Mouse (Mus musculus): Measurements from ENCODE around the gene Olfr153. TPM values are rescaled to one million over a fixed set of nuclear protein-coding genes. Genes with fewer than 3 reads are reported as not detected.
"Not testable (repeated sequence)": the region's sequence is repeated elsewhere in the genome, so short reads cannot be mapped to it uniquely, and the experiment has no call there.

The Olfr153 gene
- polyA plus RNA-seq (2016; fragmentation: Nextera tagmentation; extraction: Ambion mirVana) = not detected in 2 replicates

DNA sequence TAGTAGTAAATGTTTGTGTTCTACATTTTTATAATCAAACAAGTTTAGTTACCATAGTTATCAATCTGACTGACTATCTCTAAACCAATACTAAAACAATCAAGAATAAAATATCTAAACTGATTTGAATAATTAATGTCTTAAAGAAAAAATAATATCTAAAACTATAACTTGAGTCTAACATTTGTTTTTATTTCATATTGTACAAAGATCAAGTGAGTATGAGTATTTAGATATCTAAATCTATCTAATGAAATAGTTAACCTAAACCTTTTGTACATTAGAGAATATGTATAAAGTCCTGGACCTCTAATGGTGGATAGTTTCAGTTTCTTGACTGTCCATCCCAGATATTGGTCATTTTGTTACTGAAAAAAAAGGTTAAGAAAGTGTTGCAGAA lies at the start of gene Olfr153:
TSS of gene Olfr153 (plus strand) at position 301 of the 400 bp plus-strand sequence.
- no peaks in the 10 kb centered on the region for H3K4me1 ChIP-seq
- no peaks in the 10 kb centered on the region for H3K27me3 ChIP-seq (replicated peaks; ENCODE audit: low read depth, poor library complexity, severe bottlenecking)
- no peaks in the 10 kb centered on the region for H3K36me3 ChIP-seq (replicated peaks)
- no peak for DNase-seq (ENCODE audit: low spot score)
- no peak within 1 kb of the TSS for H3K27ac ChIP-seq (replicated peaks)
- no peak within 1 kb of the TSS for H3K4me3 ChIP-seq
- no peaks in the 10 kb centered on the region for H3K9me3 ChIP-seq

DNA sequence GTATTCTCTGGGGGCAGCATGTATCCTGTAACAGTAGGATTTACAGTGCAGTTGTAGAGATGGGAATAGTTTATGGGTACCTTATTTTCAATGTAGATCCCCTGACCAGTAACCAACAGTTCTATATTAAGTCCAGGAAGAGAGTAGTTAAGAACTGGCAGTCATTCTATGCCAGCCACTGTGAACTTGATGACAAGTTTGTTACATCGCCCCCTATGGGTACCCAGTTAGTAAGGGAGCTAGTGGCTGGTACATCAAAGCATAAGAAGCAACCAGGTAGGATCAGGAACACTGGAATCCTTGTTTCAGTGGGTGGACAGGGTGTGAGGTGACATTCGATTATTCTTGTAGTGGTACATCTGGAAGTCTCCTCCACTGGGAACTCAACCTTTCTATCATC lies 49.3 kb upstream of the Olfr153 start:
- Histone ChIP-seq H3K27me3 (replicated peaks; ENCODE audit: low read depth, poor library complexity, severe bottlenecking) (no peaks in the 10 kb centered on the region), H3K36me3 (replicated peaks) (no peaks in the 10 kb centered on the region), H3K4me1 (no peaks in the 10 kb centered on the region), H3K4me3 (no peak overlapping the region), H3K9me3 (no peaks in the 10 kb centered on the region), H3K27ac (replicated peaks) (no peak overlapping the region)
- WGBS = 80% methylated on average over 2 of the region's 2 CpGs
- DNase-seq (ENCODE audit: low spot score) = no peak

DNA sequence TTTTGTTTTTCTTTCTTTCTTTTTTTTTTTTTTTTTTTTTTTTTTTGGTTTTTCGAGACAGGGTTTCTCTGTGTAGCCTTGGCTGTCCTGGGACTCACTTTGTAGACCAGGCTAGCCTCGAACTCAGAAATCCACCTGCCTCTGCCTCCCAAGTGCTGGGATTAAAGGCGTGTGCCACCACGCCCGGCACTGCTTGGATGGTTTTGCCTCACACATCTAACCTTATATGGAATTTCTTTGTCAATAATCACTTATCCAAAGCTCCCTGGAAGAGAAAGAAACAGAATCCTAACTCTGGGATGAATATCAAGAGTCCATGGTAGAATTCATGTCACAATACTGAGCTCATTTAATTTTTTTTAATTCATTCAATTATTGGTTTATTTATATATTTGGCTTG lies 34.6 kb upstream of the Olfr153 start, which contains the start of gene Pramel7:
TSS of gene Pramel7 (minus strand) at position 101 of the 400 bp plus-strand sequence.
- H3K4me3 ChIP-seq; H3K36me3 ChIP-seq (replicated peaks); H3K4me1 ChIP-seq; H3K27ac ChIP-seq (replicated peaks); H3K27me3 ChIP-seq (replicated peaks; ENCODE audit: low read depth, poor library complexity, severe bottlenecking); H3K9me3 ChIP-seq; DNase-seq (ENCODE audit: low spot score): not testable (repeated sequence)
- 94% methylated on average over 4 of the region's 5 CpGs for WGBS

DNA sequence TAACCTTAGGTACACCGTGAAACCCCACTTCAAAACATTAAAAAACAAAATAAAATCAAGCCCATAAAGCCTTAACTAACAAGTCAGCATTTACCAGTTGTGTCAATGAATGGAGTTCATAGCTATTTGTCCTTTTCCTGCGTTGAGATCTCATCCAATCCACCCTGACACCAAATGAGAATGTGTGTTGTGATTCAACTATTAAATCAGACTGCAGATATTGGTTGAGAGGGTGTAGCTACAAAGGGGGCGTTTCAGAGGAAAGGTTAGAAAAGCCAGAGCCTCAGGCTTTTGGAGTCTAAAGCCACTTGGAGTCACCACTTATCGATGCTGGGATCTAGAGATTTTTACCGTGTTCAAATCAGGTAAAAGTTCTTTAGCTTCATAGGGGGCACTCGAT lies 25.3 kb upstream of the Olfr153 start, which contains the start of gene Pramel6:
TSS of gene Pramel6 (plus strand) at position 301 of the 400 bp plus-strand sequence.
- no peaks in the 10 kb centered on the region for H3K9me3 ChIP-seq
- H3K4me3 ChIP-seq = no peak within 1 kb of the TSS
- no peak for DNase-seq (ENCODE audit: low spot score)
- H3K4me1 ChIP-seq = no peaks in the 10 kb centered on the region
- no peaks in the 10 kb centered on the region for H3K27me3 ChIP-seq (replicated peaks; ENCODE audit: low read depth, poor library complexity, severe bottlenecking)
- WGBS = 92% methylated on average over 6 of the region's 6 CpGs
- no peak within 1 kb of the TSS for H3K27ac ChIP-seq (replicated peaks)
- H3K36me3 ChIP-seq (replicated peaks) = no peaks in the 10 kb centered on the region

DNA sequence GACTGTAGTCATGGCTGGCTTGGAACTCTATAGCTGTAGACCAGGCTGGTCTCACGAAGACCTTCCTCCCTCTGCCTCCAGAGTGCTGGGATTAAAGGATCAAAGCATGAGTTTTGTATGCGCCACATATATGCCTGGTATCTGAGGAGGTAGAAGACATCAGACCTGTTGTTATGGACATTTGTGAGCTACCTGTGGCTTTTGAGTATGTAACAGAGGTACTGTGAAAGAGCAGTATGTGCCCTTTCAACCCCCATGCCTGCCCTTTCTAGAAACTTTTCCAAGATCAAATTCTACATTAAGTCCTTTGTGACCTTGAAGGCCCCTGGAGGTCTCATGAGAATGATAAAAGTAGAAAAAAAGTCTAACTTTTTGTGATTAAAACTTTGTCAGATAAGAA lies 16.6 kb upstream of the Olfr153 start:
- 85% methylated on average over 2 of the region's 2 CpGs for WGBS
- no peak for DNase-seq (ENCODE audit: low spot score)
- H3K27ac ChIP-seq (replicated peaks) = no peak overlapping the region

DNA sequence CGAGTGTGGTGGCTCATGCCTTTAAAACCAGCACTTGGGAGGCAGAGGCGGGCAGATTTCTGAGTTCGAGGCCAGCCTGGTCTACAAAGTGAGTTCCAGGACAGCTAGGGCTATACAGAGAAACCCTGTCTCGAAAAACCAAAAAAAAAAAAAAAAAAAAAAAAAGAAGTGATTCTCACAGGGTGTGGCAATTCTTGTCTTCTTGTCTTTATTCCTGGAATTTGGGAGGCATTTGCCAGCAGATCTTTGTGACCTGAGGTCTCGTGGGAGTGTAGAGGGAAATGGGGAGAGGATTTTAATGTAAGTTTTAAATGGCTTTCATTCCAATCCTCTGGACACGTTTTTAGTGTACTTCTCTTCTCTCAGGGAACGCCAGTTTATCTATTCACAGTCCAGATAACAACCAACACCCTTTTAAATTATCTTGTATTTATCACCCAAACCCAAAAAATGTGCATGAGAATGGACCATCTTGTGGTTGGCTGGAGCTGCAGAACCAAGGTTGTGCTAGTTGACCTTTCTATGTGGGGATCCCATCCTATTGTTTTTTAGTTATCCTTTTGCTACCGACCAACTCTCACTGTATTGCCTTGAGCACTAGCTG lies 16.0 kb upstream of the Olfr153 start:
- no peaks in the 10 kb centered on the region for H3K9me3 ChIP-seq
- H3K36me3 ChIP-seq (replicated peaks) = no peaks in the 10 kb centered on the region
- 83% methylated on average over 8 of the region's 8 CpGs for WGBS
- no peak for DNase-seq (ENCODE audit: low spot score)
- H3K4me3 ChIP-seq = no peak overlapping the region
- H3K27ac ChIP-seq (replicated peaks) = no peak overlapping the region
- H3K27me3 ChIP-seq (replicated peaks; ENCODE audit: low read depth, poor library complexity, severe bottlenecking) = no peaks in the 10 kb centered on the region
- no peaks in the 10 kb centered on the region for H3K4me1 ChIP-seq

More for the DNA sequence above, 16.6 kb upstream of the Olfr153 start:
- Histone ChIP-seq H3K9me3 (no peaks in the 10 kb centered on the region), H3K27me3 (replicated peaks; ENCODE audit: low read depth, poor library complexity, severe bottlenecking) (no peaks in the 10 kb centered on the region), H3K4me1 (no peaks in the 10 kb centered on the region), H3K4me3 (no peak overlapping the region), H3K36me3 (replicated peaks) (no peaks in the 10 kb centered on the region)

DNA sequence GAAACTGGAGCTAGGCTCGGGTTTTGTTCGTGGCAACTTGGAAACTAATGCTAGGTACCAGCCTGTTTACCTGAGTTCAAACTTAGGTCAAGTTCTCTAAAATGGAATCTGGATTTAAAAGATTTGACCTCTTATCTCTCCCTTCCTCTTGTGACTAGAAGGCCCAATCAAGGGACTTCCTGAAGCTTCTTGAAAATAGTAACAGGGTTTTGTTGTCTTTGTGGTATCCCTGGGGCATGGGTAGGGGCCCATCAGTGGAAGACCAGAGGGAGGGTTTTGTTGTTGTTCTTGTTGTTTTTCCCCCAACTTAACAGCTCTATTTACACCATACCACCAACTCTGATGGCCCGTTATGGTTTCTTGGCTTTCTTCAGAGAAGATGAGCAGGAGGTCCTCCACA lies 15.0 kb upstream of the Olfr153 start:
- H3K4me1 ChIP-seq = no peaks in the 10 kb centered on the region
- WGBS = 90% methylated on average over 3 of the region's 3 CpGs
- no peak overlapping the region for H3K4me3 ChIP-seq
- no peak for DNase-seq (ENCODE audit: low spot score)
- no peaks in the 10 kb centered on the region for H3K27me3 ChIP-seq (replicated peaks; ENCODE audit: low read depth, poor library complexity, severe bottlenecking)
- H3K36me3 ChIP-seq (replicated peaks) = no peaks in the 10 kb centered on the region
- no peak overlapping the region for H3K27ac ChIP-seq (replicated peaks)
- H3K9me3 ChIP-seq = no peaks in the 10 kb centered on the region

DNA sequence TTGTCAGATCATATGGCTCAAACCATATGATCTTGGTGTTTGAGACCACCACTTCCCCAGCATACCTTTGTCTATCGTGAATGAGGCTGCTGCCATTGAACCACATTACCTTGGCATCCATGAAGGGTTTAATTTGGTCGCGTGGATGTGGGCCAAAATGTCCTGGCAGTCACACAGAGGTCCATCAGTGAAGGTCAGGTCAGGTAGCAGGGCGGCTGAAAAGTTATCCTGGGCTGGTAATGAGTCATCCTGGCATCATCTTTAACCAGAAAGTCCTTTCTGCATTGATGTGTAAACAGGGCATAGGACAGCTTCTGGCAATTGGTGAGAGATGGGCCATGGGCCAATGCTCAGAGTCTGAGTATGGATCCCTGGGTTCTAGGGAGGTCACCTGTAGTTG lies 10.9 kb upstream of the Olfr153 start:
- H3K9me3 ChIP-seq = no peaks in the 10 kb centered on the region
- no peaks in the 10 kb centered on the region for H3K4me1 ChIP-seq
- no peaks in the 10 kb centered on the region for H3K27me3 ChIP-seq (replicated peaks; ENCODE audit: low read depth, poor library complexity, severe bottlenecking)
- no peak overlapping the region for H3K4me3 ChIP-seq
- DNase-seq (ENCODE audit: low spot score) = no peak
- no peak overlapping the region for H3K27ac ChIP-seq (replicated peaks)
- no peaks in the 10 kb centered on the region for H3K36me3 ChIP-seq (replicated peaks)
- WGBS = 91% methylated on average over 4 of the region's 4 CpGs

DNA sequence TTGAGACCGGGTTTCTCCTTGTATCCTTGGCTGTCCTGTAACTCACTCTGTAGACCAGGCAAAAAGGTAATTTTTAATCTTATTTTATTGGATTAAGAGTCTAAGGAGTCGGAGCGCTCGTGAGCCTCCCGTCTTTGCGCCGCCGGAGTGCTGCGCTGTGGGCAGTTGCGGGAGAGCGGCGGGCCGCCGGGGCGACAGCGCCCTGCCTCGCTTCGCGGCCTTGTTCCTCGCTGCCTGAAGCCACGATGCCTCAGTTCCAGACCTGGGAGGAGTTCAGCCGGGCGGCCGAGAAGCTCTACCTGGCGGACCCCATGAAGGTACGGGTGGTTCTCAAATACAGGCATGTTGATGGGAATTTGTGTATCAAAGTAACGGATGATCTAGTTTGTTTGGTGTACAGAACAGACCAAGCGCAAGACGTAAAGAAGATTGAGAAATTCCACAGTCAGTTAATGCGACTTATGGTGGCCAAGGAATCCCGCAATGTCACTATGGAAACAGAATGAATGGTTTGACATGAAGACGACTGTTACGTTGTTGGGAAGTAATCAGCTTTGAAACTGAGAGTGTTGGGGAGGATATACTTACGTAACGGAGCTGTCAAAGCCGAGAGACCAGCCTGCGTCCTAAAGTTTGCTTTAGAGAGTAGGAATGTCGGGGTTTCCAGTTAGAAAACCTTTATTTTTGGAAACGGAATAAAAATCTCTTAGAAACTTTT lies 5.5 kb upstream of the Olfr153 start:
- H3K4me1 ChIP-seq; H3K27ac ChIP-seq (replicated peaks); H3K9me3 ChIP-seq; H3K36me3 ChIP-seq (replicated peaks); H3K27me3 ChIP-seq (replicated peaks; ENCODE audit: low read depth, poor library complexity, severe bottlenecking): not testable (repeated sequence)
- peak overlapping the region; percentile 37; the same call in 1 of the 2 replicates for H3K4me3 ChIP-seq
- peak; percentile 33 for DNase-seq (ENCODE audit: low spot score)
- WGBS = 39% methylated on average over 39 of the region's 39 CpGs

DNA sequence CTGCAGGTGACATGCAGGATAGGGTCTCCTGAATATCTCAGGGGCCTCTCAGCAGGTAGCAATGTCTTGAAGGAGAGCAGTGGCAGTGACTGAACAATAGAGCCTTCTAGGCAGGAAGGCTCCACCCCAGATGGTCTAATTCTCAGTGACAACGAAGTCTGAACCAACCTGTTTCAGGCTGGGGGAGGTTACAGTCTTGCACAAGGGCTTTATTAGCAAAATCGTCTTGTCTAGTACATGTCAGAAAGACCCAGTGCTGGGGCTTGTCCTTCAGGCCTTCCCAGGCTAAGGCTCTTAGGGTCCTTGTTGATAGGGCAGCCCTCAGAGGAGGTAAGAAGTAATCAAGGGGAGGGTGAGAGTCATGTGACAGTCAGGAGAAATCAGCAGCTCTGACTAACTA lies 3.2 kb downstream of the Olfr153 start:
- Histone ChIP-seq H3K36me3 (replicated peaks) (no peaks in the 10 kb centered on the region), H3K9me3 (no peaks in the 10 kb centered on the region), H3K27ac (replicated peaks) (no peak overlapping the region), H3K4me3 (no peak overlapping the region), H3K27me3 (replicated peaks; ENCODE audit: low read depth, poor library complexity, severe bottlenecking) (no peaks in the 10 kb centered on the region), H3K4me1 (no peaks in the 10 kb centered on the region)
- DNase-seq (ENCODE audit: low spot score) = no peak
- WGBS = 67% methylated on average over 2 of the region's 2 CpGs

DNA sequence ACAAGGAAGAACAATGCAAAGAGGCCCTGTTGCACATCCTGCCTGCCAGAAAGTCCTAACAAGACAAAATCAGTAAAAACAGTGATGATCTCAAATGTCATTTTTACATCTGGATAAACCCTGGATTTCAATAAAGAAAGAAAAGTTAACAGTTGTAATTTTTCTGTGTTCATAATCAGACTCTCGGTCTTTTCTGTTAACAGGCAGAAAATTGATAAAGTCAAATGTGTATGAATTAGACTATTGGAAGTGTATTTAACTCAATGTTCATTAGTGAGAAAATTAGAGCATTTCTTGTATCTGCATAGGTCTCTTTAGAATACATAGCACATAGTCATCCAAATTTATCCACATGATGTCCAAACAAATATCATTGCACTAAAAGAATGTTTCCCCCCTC lies 13.8 kb downstream of the Olfr153 start, which contains the start of gene Olfr1128:
TSS of gene Olfr1128 (minus strand) at position 101 of the 400 bp plus-strand sequence.
- H3K27ac ChIP-seq (replicated peaks) = no peak within 1 kb of the TSS
- 92% methylated on average over 1 of the region's 1 CpGs for WGBS
- no peaks in the 10 kb centered on the region for H3K9me3 ChIP-seq
- H3K4me3 ChIP-seq = no peak within 1 kb of the TSS
- no peaks in the 10 kb centered on the region for H3K27me3 ChIP-seq (replicated peaks; ENCODE audit: low read depth, poor library complexity, severe bottlenecking)
- H3K4me1 ChIP-seq = no peaks in the 10 kb centered on the region
- DNase-seq (ENCODE audit: low spot score) = no peak
- H3K36me3 ChIP-seq (replicated peaks) = no peaks in the 10 kb centered on the region

DNA sequence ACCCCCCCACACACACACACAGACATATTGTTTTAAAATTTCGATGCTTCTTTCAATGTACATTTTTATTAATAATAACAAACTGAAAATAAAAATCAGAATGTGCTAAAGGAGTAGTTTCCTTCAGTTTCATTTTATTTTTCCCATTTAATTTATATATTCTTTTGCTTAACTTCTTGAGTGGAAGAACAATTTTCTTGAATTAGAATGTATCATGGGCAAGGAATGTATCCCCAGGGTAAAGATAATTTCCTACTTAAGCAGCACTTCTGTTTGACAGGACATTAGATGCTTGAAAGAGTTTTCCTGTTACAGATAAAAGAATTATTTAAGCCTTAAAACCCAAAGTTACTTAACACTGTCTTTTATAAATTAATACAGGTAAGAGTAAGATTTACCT lies 42.0 kb downstream of the Olfr153 start, which contains the start of gene Olfr1129:
TSS of gene Olfr1129 (plus strand) at position 301 of the 400 bp plus-strand sequence.
- DNase-seq (ENCODE audit: low spot score); H3K4me1 ChIP-seq; H3K27ac ChIP-seq (replicated peaks); H3K36me3 ChIP-seq (replicated peaks); H3K27me3 ChIP-seq (replicated peaks; ENCODE audit: low read depth, poor library complexity, severe bottlenecking); H3K9me3 ChIP-seq; H3K4me3 ChIP-seq: not testable (repeated sequence)
- 80% methylated on average over 1 of the region's 1 CpGs for WGBS
